Comparison of ENCODE assay signal across 23 mouse cellular contexts in genomic region chr6:32504963-32505362, GRCm38 (mm10).
DNase-seq lines count a peak whose midpoint lies in the region; ATAC-seq and TF ChIP-seq lines count a peak whose summit lies in the region.
"Had no signal": no experiment of that assay in that cellular context is flagged by ENCODE, and none has a peak within 500 bp of the region (broad histone marks: within the 10 kb centered on the region; RNA-seq: fewer than 3 reads in every experiment).

No protein-coding gene starts in this region.

- no peak for TF ChIP-seq EP300 in lung, postnatal 0 days (IDR thresholded peaks at IDR 0.05)

- no peak overlapping the region for H3K4me2 ChIP-seq in heart, embryonic 15.5 days
- H3K4me2 ChIP-seq in midbrain, embryonic 14.5 days (ENCODE audit: low read length), result no peak overlapping the region
- H3K4me2 ChIP-seq in midbrain, embryonic 13.5 days (replicated peaks), result no peak overlapping the region
- no peak overlapping the region for H3K4me2 ChIP-seq in lung, postnatal 0 days (replicated peaks; ENCODE audit: low read depth, low read length)
- H3K4me2 ChIP-seq: embryonic facial prominence, embryonic 15.5 days; heart, embryonic 11.5 days; hindbrain, embryonic 13.5 days had no signal

- no peak for TF ChIP-seq CTCF in lung, postnatal 0 days (IDR thresholded peaks at IDR 0.05)

- intact Hi-C loops in heart, postnatal 25 days (cut with DNase I), result loop anchor here (5.0 kb wide), 1 partner anchor 42 kb away; no protein-coding TSS in a partner anchor

- no peaks in the 10 kb centered on the region for H3K27me3 ChIP-seq in heart, embryonic 15.5 days
- no peaks in the 10 kb centered on the region for H3K27me3 ChIP-seq in midbrain, embryonic 14.5 days (ENCODE audit: control insufficient read depth, insufficient read depth, low read length)
- no peaks in the 10 kb centered on the region for H3K27me3 ChIP-seq in midbrain, embryonic 13.5 days
- no peaks in the 10 kb centered on the region for H3K27me3 ChIP-seq in lung, postnatal 0 days (replicated peaks; ENCODE audit: insufficient read depth, low read length)
- H3K27me3 ChIP-seq: embryonic facial prominence, embryonic 15.5 days; hindbrain, embryonic 13.5 days had no signal

- WGBS in heart, embryonic 15.5 days, result 87% methylated on average over 5 of the region's 5 CpGs
- 76% methylated on average over 5 of the region's 5 CpGs for WGBS in midbrain, embryonic 14.5 days
- WGBS in midbrain, embryonic 13.5 days, result 79% methylated on average over 5 of the region's 5 CpGs
- WGBS in lung, postnatal 0 days, result 80% methylated on average over 5 of the region's 5 CpGs

- H3K36me3 ChIP-seq in heart, embryonic 15.5 days, result no peaks in the 10 kb centered on the region
- H3K36me3 ChIP-seq in midbrain, embryonic 14.5 days (ENCODE audit: control insufficient read depth, insufficient read depth, low read length), result no peaks in the 10 kb centered on the region
- no peaks in the 10 kb centered on the region for H3K36me3 ChIP-seq in midbrain, embryonic 13.5 days
- H3K36me3 ChIP-seq in lung, postnatal 0 days (ENCODE audit: insufficient read depth, low read length), result no peaks in the 10 kb centered on the region
- H3K36me3 ChIP-seq: embryonic facial prominence, embryonic 15.5 days; hindbrain, embryonic 13.5 days had no signal

- no peak overlapping the region for H3K4me3 ChIP-seq in heart, embryonic 15.5 days
- H3K4me3 ChIP-seq in midbrain, embryonic 14.5 days (replicated peaks; ENCODE audit: low read depth, low read length), result no peak overlapping the region
- no peak overlapping the region for H3K4me3 ChIP-seq in midbrain, embryonic 13.5 days (replicated peaks)
- H3K4me3 ChIP-seq in lung, postnatal 0 days (ENCODE audit: low read depth, low read length), result no peak overlapping the region
- H3K4me3 ChIP-seq: embryonic facial prominence, embryonic 15.5 days; gastrocnemius, adult 2 months; hindbrain, embryonic 13.5 days had no signal

- no peak overlapping the region for H3K9ac ChIP-seq in heart, embryonic 15.5 days
- no peak overlapping the region for H3K9ac ChIP-seq in midbrain, embryonic 14.5 days (replicated peaks; ENCODE audit: low read length)
- no peak overlapping the region for H3K9ac ChIP-seq in midbrain, embryonic 13.5 days (replicated peaks)
- no peak overlapping the region for H3K9ac ChIP-seq in lung, postnatal 0 days (replicated peaks; ENCODE audit: low read depth)
- H3K9ac ChIP-seq: embryonic facial prominence, embryonic 15.5 days; hindbrain, embryonic 13.5 days had no signal

- ATAC-seq in heart, embryonic 15.5 days (replicated peaks; ENCODE audit: insufficient number of reproducible peaks, insufficient read depth, low FRiP score, low read depth), result 0 out of 2 replicates have a peak, but pooled peaks have one; percentile 43
- ATAC-seq in midbrain, embryonic 14.5 days (ENCODE audit: low FRiP score, low TSS enrichment), result no peak
- no peak for ATAC-seq in midbrain, embryonic 13.5 days
- ATAC-seq in lung, postnatal 0 days, result no peak
- no peak for ATAC-seq in granulocyte monocyte progenitor cell, adult 5-6 weeks (replicated peaks; ENCODE audit: poor library complexity, severe bottlenecking)
- ATAC-seq: inflammation-experienced regulatory T-cells, adult 6 months had no signal

- no peak for DNase-seq in heart, postnatal 25 days (ENCODE audit: low spot score)
- DNase-seq in midbrain, embryonic 14.5 days, result peak; percentile 13
- DNase-seq in lung, postnatal 0 days (ENCODE audit: low spot score), result peak; percentile 40
- no peak for DNase-seq in adrenal gland, postnatal 25 days
- DNase-seq: adrenal gland, adult 2 months; cerebellum, adult 18-20 months; cerebellum, postnatal 14 days; embryo, embryonic 11 days; gastrocnemius, adult 2 months; heart, postnatal 10 days; kidney, adult 18-20 months; layer of hippocampus, postnatal 36 days; retina, postnatal 1 day; right cerebral cortex, postnatal 25 days; thymus, postnatal 14 days had no signal

- no peaks in the 10 kb centered on the region for H3K9me3 ChIP-seq in heart, embryonic 15.5 days (replicated peaks)
- no peaks in the 10 kb centered on the region for H3K9me3 ChIP-seq in midbrain, embryonic 14.5 days (ENCODE audit: control insufficient read depth, low read length)
- no peaks in the 10 kb centered on the region for H3K9me3 ChIP-seq in midbrain, embryonic 13.5 days
- no peaks in the 10 kb centered on the region for H3K9me3 ChIP-seq in lung, postnatal 0 days (ENCODE audit: low read length)
- H3K9me3 ChIP-seq: embryonic facial prominence, embryonic 15.5 days; hindbrain, embryonic 13.5 days had no signal

- H3K27ac ChIP-seq in heart, embryonic 15.5 days, result no peak overlapping the region
- H3K27ac ChIP-seq in midbrain, embryonic 14.5 days (replicated peaks; ENCODE audit: low read depth, low read length), result no peak overlapping the region
- no peak overlapping the region for H3K27ac ChIP-seq in midbrain, embryonic 13.5 days
- H3K27ac ChIP-seq in lung, postnatal 0 days (ENCODE audit: low read length), result no peak overlapping the region
- H3K27ac ChIP-seq: embryonic facial prominence, embryonic 15.5 days; gastrocnemius, adult 2 months; hindbrain, embryonic 13.5 days; macrophage had no signal

- peaks cover 5% of the 10 kb centered on the region; the same call in 1 of the 2 replicates for H3K4me1 ChIP-seq in heart, embryonic 15.5 days (replicated peaks)
- H3K4me1 ChIP-seq in midbrain, embryonic 14.5 days (ENCODE audit: control insufficient read depth, insufficient read depth, low read length), result 0 out of 2 replicates have a peak, but pooled peaks cover 5% of the 10 kb centered on the region
- peaks cover 15% of the 10 kb centered on the region for H3K4me1 ChIP-seq in midbrain, embryonic 13.5 days (replicated peaks)
- no peaks in the 10 kb centered on the region; the same call in 1 of the 2 replicates for H3K4me1 ChIP-seq in lung, postnatal 0 days (ENCODE audit: insufficient read depth, low read depth, low read length)

Comparison
In these comparisons a context has a peak if more than half of its experiments do, and no peak if none do; other contexts are left out.
1. DNase-seq: peak in midbrain, embryonic 14.5 days (single experiment) and lung, postnatal 0 days (single experiment); none in heart, postnatal 25 days (single experiment) and adrenal gland, postnatal 25 days (single experiment).